Mouse (Mus musculus) lung, adult 2 months (tissue): ENCODE measurements around the gene Grpel1.

Experiments used
- CTCF ChIP-seq: fragments of 200-500 bp; IDR thresholded peaks from 2 replicates; pipeline ENCODE4 v1.5.1; 2011; ENCODE audit warnings: mild to moderate bottlenecking, low read length, control low read depth; ENCODE audit not compliant: insufficient read depth
- POLR2A ChIP-seq: fragments of 200-500 bp; IDR thresholded peaks from 2 replicates; pipeline ENCODE4 v1.6.1; 2011; ENCODE audit warnings: low read depth, mild to moderate bottlenecking, control low read depth, low read length, borderline replicate concordance; ENCODE audit errors: extremely low read depth

- TF ChIP-seq CTCF (no peak), POLR2A (no peak)
These were observed 29.1 kb downstream of the Grpel1 start for GRCm38 (mm10) chr5:36493919-36494318.
